Mouse (Mus musculus) liver, adult 2 months (tissue): ENCODE measurements around the gene Nrd1.

ENCODE experiments used
- CTCF ChIP-seq: fragments of 200-500 bp; IDR thresholded peaks from 2 replicates; pipeline ENCODE4 v1.5.1; 2011; ENCODE audit warnings: low read depth, low read length, control low read depth
- POLR2A ChIP-seq: fragments of 200-500 bp; IDR thresholded peaks from 2 replicates; pipeline ENCODE4 v1.6.1; 2011; ENCODE audit warnings: low read length, control low read depth; ENCODE audit not compliant: insufficient read depth; ENCODE audit errors: extremely low read depth

GRCm38 (mm10) chr4:109092344-109092743 lies 91.9 kb downstream of the Nrd1 start:
- no peak for TF ChIP-seq CTCF
- TF ChIP-seq POLR2A, result no peak
